Mouse (Mus musculus): ENCODE results near the gene Fcer2a. TPM values are rescaled to one million over a fixed set of nuclear protein-coding genes. Genes with fewer than 3 reads are reported as not detected.

The Fcer2a gene
- not detected for total RNA-seq (2021)

DNA sequence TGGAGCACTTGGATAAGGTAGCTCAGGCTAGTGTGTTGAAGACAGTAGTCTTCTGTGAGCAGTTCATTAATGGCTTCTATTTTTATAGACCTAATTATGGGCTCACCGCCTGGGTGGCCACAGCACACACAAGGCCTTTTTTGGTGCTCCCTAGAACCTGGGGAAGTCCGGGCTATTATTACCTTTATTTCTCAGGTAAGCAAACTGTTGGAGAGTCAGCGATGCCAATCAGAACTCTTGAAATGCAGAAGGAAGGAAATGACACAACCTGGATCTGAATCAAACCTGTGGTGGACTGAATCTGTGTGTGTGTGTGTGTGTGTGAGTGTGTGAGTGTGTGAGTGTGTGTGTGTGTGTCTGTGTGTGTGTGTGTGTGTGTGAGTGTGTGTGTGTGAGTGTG, at the start of gene Fcer2a:
Gene Fcer2a, minus strand, starts transcription at position 55 of the 400 bp plus-strand sequence.
- no peak for DNase-seq (ENCODE audit: extremely low spot score in 1 of 2, low spot score in 1 of 2)

DNA sequence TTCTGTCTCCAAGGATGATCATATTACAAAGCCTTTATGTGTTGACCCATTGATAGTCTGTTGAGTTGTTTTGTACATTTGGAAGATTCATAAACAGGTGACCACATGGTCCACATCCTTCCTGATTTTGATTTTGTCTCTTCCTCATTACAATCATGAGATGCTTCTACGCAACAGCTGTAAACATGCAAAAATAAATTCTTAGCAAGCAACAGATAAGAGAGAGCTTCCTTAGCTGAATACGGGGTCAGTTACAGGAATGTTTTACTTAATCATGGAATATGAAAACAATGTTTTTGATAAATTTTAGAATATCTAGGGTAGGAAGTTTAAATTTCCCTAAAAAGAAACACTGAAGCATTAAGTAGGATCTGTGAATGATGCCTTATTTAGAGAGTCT, 43.0 kb upstream of the Fcer2a start:
- DNase-seq (ENCODE audit: extremely low spot score in 1 of 2, low spot score in 1 of 2): no peak

DNA sequence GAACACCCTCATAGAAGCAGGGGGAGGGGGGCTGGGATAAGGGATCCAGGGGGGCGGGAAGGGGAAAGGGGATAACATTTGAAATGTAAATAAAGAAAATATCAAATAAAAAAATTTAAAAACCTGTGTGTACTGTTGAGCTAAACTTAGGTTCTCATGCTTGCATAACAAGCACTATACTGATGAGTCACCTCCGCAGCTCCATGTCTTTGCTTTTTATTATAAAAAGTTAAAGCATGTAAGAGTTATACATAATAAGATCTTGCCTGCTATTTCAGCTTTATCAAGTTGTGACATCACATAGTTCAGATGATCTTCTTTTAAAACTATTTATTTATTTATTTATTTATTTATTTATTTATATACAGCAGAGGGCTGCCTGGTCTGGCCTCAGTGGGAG, 41.6 kb upstream of the Fcer2a start:
- no peak for DNase-seq (ENCODE audit: extremely low spot score in 1 of 2, low spot score in 1 of 2)

DNA sequence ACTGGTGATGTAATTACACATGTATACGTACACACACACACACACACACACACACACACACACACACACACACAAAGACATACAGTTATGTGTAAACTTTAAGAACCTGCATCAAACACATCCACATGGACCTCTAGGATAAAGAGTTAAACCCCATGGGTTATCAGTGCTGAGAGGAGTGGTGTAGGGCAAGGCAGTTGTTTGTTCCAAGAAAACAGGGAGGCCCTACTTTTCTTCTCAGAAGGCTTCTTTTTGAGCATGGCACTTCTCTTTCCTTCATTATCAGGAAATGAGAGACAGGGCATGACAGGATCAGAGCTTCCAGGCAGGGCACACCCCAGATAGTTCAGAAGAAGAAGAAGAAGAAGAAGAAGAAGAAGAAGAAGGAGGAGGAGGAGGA, 40.1 kb upstream of the Fcer2a start:
- no peak for DNase-seq (ENCODE audit: extremely low spot score in 1 of 2, low spot score in 1 of 2)

DNA sequence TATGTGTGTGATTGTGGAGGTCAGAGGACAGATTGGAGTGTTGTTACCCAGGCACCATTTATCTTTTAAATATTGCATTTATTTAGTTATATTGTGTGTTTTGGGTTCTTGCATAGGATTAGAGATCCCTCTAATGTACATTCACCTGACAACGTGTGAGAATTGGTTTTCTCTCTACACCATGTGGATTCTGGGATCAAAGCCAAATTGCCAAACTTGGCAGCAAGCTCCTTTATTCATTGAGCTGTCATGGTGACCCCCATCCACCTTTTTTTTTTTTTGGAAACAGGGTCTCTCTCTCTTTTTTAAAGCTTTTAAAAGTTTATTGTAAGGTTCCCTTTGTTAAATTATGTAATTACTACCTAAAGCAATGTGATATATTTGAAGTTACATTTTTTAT, 27.1 kb upstream of the Fcer2a start:
- no peak for DNase-seq (ENCODE audit: extremely low spot score in 1 of 2, low spot score in 1 of 2)

DNA sequence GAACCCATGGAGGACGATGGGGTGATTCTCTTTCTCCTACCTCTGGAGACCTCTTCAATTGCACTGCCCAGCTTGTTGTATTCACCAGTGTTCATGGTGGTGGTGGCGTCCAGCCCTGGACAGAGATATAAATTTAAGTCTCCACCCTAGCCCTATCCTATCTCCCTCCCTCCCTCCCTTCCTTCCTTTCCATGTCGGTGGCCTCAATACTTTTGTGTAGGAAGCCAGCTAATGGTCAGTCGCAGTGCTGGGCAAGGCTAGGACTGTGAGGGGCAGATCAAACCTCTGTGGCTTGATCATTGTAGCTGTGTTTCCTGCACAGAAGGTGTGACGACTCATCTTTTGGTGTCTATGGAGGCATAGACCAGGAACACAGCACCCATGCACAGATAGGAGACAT, 26.6 kb upstream of the Fcer2a start, which contains the start of gene Clec4g:
Gene Clec4g, minus strand, starts transcription at position 101 of the 400 bp plus-strand sequence.
- DNase-seq (ENCODE audit: extremely low spot score in 1 of 2, low spot score in 1 of 2): no peak

DNA sequence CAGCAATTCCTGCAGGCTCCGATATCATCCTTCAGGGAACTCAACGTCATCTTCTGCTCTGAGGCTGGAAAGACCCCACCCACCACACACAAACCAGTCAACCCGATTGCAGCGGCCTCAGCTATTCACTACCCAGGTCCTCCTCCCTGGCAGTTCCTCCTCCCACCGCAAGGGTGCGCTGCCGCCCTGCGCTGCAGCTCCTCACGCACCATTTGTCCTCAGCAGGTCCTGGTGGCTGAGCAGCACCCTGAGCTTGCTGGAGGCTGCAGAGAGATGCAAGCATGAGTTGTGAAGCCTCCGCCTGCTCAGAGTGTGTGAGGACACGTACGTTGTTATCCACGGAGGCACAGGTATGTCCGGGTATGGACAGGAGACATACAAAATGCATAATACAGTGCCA, 24.6 kb upstream of the Fcer2a start:
- peak; percentile 47 to 63 for DNase-seq (ENCODE audit: extremely low spot score in 1 of 2, low spot score in 1 of 2)

DNA sequence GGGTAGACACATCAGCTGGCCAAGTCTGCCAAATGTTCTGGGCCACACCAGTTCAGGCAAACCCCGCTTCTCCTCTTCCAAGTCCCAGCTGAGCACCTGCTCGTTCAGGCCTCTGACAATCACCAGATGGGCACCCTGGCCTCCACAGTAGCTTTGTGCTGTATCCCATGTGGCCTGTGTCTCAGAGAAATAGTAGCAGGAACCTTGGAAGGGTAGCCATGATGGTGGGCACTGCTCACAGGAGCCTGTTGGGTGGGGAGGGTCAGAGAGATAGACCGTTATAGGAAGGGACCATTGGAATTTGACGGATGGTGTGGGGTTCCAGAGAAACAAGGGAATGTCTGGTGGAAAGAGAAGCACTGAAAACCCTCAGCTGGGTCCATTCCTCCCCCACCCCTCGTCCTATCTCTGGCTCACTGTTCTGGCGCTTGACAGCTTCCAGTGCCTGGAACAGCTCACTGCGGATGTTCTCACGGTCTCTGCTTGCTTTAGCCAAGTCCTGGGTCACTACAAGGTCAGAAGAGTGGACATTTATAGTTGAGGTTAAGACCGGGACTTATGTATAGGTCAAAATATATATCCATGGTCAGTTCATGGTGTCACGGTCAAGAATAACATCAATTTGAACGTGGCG, 23.5 kb upstream of the Fcer2a start:
- no peak for DNase-seq (ENCODE audit: extremely low spot score in 1 of 2, low spot score in 1 of 2)

DNA sequence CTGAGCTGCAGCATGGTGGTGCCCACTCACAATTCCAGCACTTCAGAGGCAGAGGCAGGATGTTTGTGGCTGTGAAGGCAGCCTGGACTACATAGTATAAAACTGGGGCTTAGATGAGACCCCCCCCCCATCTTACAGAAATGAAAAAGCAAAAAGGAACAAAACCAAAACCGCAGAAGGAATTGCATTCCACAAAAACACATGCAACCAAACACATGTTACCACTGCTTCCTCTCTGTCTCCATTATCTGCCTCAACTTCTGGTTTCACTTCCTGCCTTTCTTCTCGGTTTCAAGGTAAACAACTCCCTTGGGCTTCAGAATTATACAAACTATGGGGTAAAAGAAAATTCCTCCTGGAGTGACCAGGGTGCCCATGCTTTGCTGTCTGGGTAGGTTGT, 17.7 kb upstream of the Fcer2a start:
- DNase-seq (ENCODE audit: extremely low spot score in 1 of 2, low spot score in 1 of 2): no peak

DNA sequence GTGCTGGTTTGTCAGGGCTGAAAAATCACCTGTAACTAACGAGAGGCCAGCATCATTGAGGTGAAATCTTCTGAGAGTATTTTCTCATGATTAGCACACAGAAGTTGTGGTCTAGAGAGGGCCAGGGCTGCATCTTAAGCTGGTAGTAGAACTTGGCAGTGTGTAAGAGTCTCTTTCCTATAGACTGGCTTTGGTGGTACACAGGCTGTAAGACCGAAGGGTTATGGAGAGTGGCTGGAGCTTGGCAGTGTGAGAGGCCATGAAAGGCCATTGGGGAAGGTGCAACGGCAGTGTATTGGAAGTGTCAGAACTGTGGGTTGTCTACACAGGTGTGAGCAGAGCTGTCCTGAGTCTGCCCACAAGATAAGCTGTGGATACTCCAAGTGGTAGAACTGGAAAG, 16.3 kb upstream of the Fcer2a start:
- DNase-seq (ENCODE audit: extremely low spot score in 1 of 2, low spot score in 1 of 2): no peak

DNA sequence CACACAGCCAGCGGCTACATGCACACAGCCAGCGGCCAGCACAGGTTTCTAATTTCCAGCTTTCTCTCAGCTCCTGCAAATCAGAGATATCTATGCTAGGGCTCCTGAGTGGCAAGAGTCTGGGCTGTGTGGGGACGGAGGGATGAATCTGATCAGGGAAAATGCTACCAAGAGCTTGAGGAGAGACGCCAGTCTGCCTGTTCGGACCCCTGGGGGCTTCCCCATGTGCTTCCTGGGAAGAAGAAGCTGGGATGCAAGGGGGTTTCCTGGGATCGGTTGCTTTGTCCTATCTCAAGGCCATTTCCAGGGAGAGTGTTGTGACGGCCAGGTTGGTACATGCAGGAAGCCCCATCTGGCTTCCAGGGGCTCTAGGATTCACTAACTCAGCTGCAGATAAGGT, 13.6 kb upstream of the Fcer2a start:
- DNase-seq (ENCODE audit: extremely low spot score in 1 of 2, low spot score in 1 of 2): no peak

DNA sequence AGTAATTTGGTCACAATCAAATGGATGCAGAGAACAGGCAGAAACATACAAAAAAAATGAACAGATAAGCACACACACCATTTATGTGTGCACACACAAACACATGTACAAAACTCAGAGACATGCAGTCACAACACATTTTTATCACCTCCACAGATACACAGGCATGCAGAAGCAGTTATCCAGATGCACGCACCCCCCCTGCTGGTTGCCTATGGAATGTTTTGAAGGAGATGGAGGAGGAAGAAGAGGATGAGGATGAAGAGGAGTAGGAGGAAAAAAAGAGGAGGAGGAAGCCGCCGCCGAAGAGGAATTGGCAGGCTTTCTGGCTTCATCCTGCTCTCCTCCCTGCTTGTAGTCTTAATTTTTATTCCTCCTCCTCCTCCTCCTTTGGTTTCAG, 11.7 kb upstream of the Fcer2a start:
- DNase-seq (ENCODE audit: extremely low spot score in 1 of 2, low spot score in 1 of 2): peak in 1 of 2 experiments; percentile 46

DNA sequence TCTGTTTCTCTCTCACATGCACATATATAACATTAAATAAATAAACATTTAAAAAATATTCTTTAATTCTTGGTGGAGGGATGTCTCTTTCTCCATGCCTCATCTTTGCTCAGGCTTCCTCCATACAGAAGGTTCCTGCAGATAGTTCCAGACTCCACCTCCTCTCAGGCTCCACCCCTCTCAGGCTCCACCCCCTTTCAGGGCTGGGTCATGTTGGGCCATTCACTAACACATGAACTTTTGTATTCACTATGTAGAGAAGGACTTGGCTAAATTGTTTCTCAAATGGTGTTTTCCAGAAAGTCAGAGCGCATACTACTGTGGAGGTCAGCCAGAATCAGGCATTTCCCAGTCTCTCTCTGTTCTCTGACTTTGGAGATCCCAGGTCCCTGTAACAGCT, 7.5 kb upstream of the Fcer2a start:
- DNase-seq (ENCODE audit: extremely low spot score in 1 of 2, low spot score in 1 of 2): no peak

DNA sequence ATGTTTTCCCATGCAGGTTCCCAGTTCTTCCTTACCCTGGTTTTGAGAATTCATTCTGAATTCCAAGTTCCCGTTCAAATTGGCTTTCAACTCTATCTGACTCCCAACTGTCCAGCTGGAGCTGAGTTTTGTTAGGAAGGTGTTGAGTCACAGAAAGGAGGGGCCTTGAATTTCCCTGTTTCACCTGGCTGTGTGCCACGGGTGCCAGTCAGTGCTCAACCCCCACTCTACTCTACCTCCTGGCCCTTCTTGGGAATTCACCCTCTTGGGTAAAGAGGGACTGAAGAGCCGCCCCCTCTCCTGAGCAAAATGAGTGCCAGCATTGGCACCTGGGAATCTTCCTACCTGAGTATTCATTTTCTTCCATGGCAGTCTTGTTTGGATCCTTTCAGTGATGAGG, 3.2 kb downstream of the Fcer2a start:
- DNase-seq (ENCODE audit: extremely low spot score in 1 of 2, low spot score in 1 of 2): no peak

DNA sequence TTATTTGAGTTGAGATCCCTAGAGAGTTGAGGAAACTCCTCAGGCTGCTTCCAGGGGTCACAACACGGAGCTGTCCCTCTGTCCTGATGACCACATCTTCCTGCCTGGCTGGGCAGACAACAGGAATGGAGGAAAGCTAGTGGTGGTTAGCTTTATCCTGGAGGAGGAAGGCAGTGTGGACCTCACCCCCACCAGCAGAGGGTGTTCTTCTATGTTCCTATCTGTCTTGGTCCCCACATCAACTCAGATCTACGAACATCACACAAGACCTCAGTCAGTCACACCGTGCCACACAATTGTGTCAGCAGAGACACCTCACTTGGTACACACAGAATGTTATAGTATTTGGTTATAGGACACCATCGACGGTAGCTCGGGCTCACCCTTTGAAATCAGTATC, 6.4 kb downstream of the Fcer2a start:
- DNase-seq (ENCODE audit: extremely low spot score in 1 of 2, low spot score in 1 of 2): no peak

DNA sequence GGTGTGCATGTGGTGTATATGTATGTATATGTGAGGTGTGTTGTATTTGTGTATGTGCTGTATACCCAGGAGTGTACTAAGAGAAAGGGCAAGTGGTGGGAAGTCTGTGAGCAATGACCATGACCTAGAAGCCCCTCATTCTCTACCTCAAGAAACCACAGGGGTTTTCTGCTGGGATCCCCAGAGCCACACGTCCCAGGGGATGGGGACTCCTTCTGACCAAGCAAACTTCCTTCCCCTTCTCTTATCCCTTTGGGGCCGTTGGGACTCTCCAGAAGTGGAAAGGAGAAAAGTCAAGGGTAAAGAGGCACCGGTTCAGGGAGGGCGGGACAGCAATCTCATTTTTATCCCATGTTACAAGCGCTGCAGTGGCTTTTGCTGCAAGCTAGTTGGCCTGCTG, 8.6 kb downstream of the Fcer2a start:
- DNase-seq (ENCODE audit: extremely low spot score in 1 of 2, low spot score in 1 of 2): no peak

DNA sequence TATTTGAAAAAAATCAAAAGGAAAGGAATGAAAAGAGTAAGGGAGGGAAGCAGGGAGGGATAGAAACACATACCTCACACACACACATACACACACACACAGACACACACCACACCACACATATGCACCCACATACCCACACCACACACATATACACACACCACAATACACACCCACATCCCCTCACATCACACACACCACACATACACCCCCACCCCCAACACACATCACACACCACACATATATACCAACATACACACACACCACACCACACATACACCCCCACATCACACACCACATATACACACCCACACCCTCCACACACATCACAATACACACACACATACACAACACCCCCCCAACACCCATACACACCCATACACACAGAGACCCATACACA, 9.4 kb downstream of the Fcer2a start:
- no peak for DNase-seq (ENCODE audit: extremely low spot score in 1 of 2, low spot score in 1 of 2)

DNA sequence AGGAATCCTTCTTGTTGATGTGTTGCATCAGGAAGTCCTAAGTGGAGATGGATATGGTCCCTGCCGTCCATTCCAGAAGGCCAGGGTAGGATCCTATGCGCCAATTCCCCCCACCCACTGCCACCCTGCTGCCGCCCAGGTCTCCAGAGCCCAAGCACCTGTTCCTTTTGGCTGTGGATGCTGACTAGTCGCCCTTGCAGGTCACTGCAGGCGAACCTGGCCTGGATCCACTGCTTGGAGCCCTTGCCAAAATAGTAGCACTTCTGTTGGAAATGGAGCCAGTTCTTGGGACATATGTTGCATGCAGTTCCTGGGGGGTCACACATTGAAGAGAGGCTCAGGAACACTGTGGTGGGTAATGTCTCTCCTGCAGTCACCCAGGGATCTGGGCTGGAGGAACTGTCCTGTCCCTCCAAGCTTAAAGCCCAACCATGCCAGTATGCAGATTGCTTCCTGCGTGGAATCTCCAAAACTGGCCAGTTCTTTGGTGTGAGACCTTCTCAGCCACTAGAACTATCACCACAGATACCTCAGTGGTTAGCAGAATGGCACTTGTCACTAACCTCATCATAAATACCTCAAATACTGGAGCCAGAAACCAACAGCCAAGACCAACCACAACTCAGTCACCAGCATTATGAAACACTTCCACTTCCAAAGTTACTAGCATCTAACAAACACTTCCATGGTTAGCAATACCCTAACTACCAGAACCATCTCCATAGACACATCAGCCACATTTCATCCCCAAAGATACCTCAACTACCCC, 10.4 kb downstream of the Fcer2a start:
- DNase-seq (ENCODE audit: extremely low spot score in 1 of 2, low spot score in 1 of 2): no peak

DNA sequence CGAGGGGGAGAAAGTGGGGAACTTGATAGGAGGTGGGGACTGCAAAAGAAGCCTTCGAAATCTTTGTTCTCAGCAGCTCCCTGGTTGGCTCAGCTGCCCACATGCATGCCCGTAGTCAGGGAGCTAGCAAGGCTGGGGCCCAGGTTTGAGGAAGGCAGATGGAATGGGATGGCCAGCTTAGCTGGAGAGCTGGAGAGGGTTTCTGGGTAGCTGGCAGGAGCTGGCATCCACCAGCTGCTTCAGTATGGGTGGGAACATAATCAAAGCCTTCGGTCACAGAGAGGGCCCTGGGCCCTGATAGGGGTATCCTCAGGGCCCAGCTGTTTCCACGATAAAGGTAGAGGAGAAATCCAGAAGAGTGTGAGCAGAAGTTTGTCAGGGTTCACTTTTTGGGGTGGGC, 11.5 kb downstream of the Fcer2a start:
- no peak for DNase-seq (ENCODE audit: extremely low spot score in 1 of 2, low spot score in 1 of 2)

DNA sequence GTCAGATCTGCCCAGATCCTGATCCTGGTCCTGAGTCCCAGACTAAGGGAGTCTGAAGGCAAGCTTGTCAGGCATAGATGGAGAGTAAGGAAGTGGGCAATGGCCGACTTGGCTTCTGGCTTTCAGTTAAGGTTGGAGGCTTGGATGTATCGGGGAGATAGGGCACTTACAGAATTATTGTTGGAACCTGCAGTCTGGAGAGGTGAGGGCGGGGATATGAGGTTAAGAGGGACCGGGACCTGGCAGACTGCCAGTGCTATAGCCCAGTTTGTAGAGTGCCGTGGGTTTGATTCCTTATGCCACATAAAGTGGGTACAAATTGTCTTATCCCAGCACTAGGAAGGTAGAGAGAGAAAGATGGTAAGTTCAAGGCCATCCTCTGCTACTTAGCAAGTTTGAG, 14.3 kb downstream of the Fcer2a start:
- DNase-seq (ENCODE audit: extremely low spot score in 1 of 2, low spot score in 1 of 2): no peak

DNA sequence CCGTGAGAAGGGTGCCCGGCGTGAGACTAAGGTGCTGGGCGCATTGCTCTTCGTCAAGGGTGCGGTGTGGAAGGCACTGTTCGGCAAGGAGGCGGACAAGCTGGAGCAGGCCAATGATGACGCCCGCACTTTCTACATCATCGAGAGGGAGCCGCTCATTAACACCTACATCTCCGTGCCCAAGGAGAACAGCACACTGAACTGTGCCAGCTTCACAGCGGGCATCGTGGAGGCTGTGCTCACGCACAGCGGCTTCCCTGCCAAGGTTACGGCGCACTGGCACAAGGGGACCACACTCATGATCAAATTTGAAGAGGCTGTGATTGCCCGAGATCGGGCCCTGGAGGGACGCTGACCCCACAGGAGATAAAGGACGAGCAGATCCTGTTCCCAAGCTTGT, 14.7 kb downstream of the Fcer2a start:
- no peak for DNase-seq (ENCODE audit: extremely low spot score in 1 of 2, low spot score in 1 of 2)

DNA sequence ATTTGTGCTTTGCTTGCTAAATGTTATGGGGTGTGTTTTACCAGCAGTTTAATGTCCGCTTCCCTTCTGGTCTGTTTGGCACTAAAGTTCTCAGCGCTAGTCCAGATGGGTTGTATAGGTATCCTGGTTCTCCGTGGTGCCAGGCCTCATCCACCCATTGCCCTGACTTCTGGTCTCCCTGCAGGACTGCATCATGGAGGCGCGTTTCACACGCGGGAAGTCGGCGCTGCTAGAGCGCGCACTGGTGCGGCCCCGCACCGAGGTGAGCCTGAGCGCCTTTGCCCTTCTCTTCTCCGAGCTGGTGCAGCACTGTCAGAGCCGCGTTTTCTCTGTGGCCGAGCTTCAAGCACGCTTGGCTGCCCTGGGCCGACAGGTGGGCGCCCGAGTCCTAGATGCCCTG, 15.1 kb downstream of the Fcer2a start:
- no peak for DNase-seq (ENCODE audit: extremely low spot score in 1 of 2, low spot score in 1 of 2)

Data from layer of hippocampus, postnatal 25 days (tissue).